24 mouse cellular contexts compared by ENCODE assay signal in genomic region chr5:97202557-97202956, GRCm38 (mm10).
A peak's percentile ranks its signal among the peaks of the same experiment; 100 is the strongest.
DNase-seq lines count a peak whose midpoint lies in the region; ATAC-seq and TF ChIP-seq lines count a peak whose summit lies in the region.
"Had no signal": no experiment of that assay in that cellular context is flagged by ENCODE, and none has a peak within 500 bp of the region (broad histone marks: within the 10 kb centered on the region; RNA-seq: fewer than 3 reads in every experiment).

No protein-coding gene starts in this region.

- H3K36me3 ChIP-seq in ES-Bruce4 (ENCODE audit: control insufficient read depth, insufficient read depth, low read length, poor library complexity, severe bottlenecking) = no peaks in the 10 kb centered on the region
- no peaks in the 10 kb centered on the region for H3K36me3 ChIP-seq in liver, postnatal 0 days (replicated peaks; ENCODE audit: insufficient read depth, low read length)
- no peaks in the 10 kb centered on the region for H3K36me3 ChIP-seq in heart, adult 2 months (ENCODE audit: control insufficient read depth, insufficient read depth, low read length)
- H3K36me3 ChIP-seq in midbrain, embryonic 11.5 days (ENCODE audit: control insufficient read depth, insufficient read depth, low read length) = no peaks in the 10 kb centered on the region
- H3K36me3 ChIP-seq: embryonic facial prominence, embryonic 10.5 days; embryonic facial prominence, embryonic 13.5 days; forebrain, embryonic 12.5 days; forebrain, embryonic 15.5 days; hindbrain, embryonic 12.5 days; hindbrain, embryonic 15.5 days had no signal

- WGBS in liver, postnatal 0 days (ENCODE audit: insufficient replicate concordance) = 60% methylated on average over 3 of the region's 3 CpGs
- 54% methylated on average over 3 of the region's 3 CpGs for WGBS in heart, adult 2 months
- WGBS in midbrain, embryonic 11.5 days = 40% methylated on average over 3 of the region's 3 CpGs

- TF ChIP-seq POLR2A in ES-Bruce4 (IDR thresholded peaks at IDR 0.05; ENCODE audit: insufficient read depth, low read length) = no peak
- no peak for TF ChIP-seq POLR2A in heart, adult 2 months (IDR thresholded peaks at IDR 0.05; ENCODE audit: insufficient read depth, low read depth, low read length)

- no peaks in the 10 kb centered on the region for H3K79me2 ChIP-seq in heart, adult 2 months (replicated peaks; ENCODE audit: control insufficient read depth, insufficient read depth, low read length)

- H3K9me3 ChIP-seq in ES-Bruce4 (replicated peaks; ENCODE audit: control insufficient read depth, insufficient read depth, low read length, poor library complexity, severe bottlenecking) = no peaks in the 10 kb centered on the region
- no peaks in the 10 kb centered on the region for H3K9me3 ChIP-seq in liver, postnatal 0 days (ENCODE audit: low read length)
- H3K9me3 ChIP-seq in midbrain, embryonic 11.5 days (ENCODE audit: control insufficient read depth, low read length) = no peaks in the 10 kb centered on the region
- H3K9me3 ChIP-seq: embryonic facial prominence, embryonic 10.5 days; embryonic facial prominence, embryonic 13.5 days; forebrain, embryonic 12.5 days; forebrain, embryonic 15.5 days; hindbrain, embryonic 12.5 days; hindbrain, embryonic 15.5 days had no signal

- ATAC-seq in liver, postnatal 0 days = no peak
- ATAC-seq in midbrain, embryonic 11.5 days (ENCODE audit: low FRiP score) = no peak
- ATAC-seq: forebrain, embryonic 15.5 days; intestine, postnatal 0 days had no signal

- H3K4me1 ChIP-seq in ES-Bruce4 (ENCODE audit: control insufficient read depth, insufficient read depth, low read length) = peaks cover 2% of the 10 kb centered on the region
- no peaks in the 10 kb centered on the region for H3K4me1 ChIP-seq in liver, postnatal 0 days (ENCODE audit: insufficient read depth)
- no peaks in the 10 kb centered on the region for H3K4me1 ChIP-seq in heart, adult 2 months (ENCODE audit: control insufficient read depth, insufficient read depth, low read length)
- no peaks in the 10 kb centered on the region for H3K4me1 ChIP-seq in midbrain, embryonic 11.5 days (ENCODE audit: control insufficient read depth, insufficient read depth, low read length)
- H3K4me1 ChIP-seq: embryonic facial prominence, embryonic 10.5 days; embryonic facial prominence, embryonic 13.5 days; hindbrain, embryonic 12.5 days; hindbrain, embryonic 15.5 days had no signal

- H3K27me3 ChIP-seq in ES-Bruce4 (ENCODE audit: control insufficient read depth, insufficient read depth, low read length, poor library complexity, severe bottlenecking) = no peaks in the 10 kb centered on the region
- no peaks in the 10 kb centered on the region for H3K27me3 ChIP-seq in liver, postnatal 0 days (ENCODE audit: insufficient read depth, low read length)
- no peaks in the 10 kb centered on the region for H3K27me3 ChIP-seq in heart, adult 2 months (ENCODE audit: control insufficient read depth, insufficient read depth, low read length)
- no peaks in the 10 kb centered on the region for H3K27me3 ChIP-seq in midbrain, embryonic 11.5 days (ENCODE audit: control insufficient read depth, insufficient read depth, low read length)
- H3K27me3 ChIP-seq: CH12.LX; embryonic facial prominence, embryonic 13.5 days; forebrain, embryonic 12.5 days; forebrain, embryonic 15.5 days; hindbrain, embryonic 12.5 days; hindbrain, embryonic 15.5 days had no signal

- no peak overlapping the region for H3K4me3 ChIP-seq in ES-Bruce4 (ENCODE audit: low read depth, low read length)
- no peak overlapping the region for H3K4me3 ChIP-seq in liver, postnatal 0 days (ENCODE audit: low read depth, low read length)
- no peak overlapping the region for H3K4me3 ChIP-seq in heart, adult 2 months
- no peak overlapping the region for H3K4me3 ChIP-seq in midbrain, embryonic 11.5 days (ENCODE audit: low read depth, low read length)
- H3K4me3 ChIP-seq: embryonic facial prominence, embryonic 10.5 days; embryonic facial prominence, embryonic 13.5 days; erythroblast, embryonic 14.5 days; forebrain, embryonic 12.5 days; forebrain, embryonic 15.5 days; hindbrain, embryonic 12.5 days; hindbrain, embryonic 15.5 days had no signal

- H3K27ac ChIP-seq in ES-Bruce4 (ENCODE audit: insufficient read depth, low read length) = peak overlapping the region; percentile 24; the same call in 1 of the 2 replicates
- H3K27ac ChIP-seq in liver, postnatal 0 days (ENCODE audit: low read depth) = no peak overlapping the region
- no peak overlapping the region for H3K27ac ChIP-seq in heart, adult 2 months
- H3K27ac ChIP-seq in midbrain, embryonic 11.5 days (ENCODE audit: low read depth, low read length) = no peak overlapping the region
- H3K27ac ChIP-seq: embryonic facial prominence, embryonic 10.5 days; embryonic facial prominence, embryonic 13.5 days; forebrain, embryonic 12.5 days; forebrain, embryonic 15.5 days; hindbrain, embryonic 12.5 days; hindbrain, embryonic 15.5 days had no signal

- intact Hi-C loops in heart, adult 2 months (cut with DNase I) = no loop called here

- no peak for TF ChIP-seq EP300 in ES-Bruce4 (IDR thresholded peaks at IDR 0.05; ENCODE audit: insufficient read depth, low read depth, low read length)
- no peak for TF ChIP-seq EP300 in liver, postnatal 0 days (IDR thresholded peaks at IDR 0.05; ENCODE audit: low read depth)
- no peak for TF ChIP-seq EP300 in heart, adult 2 months (IDR thresholded peaks at IDR 0.05; ENCODE audit: insufficient read depth, low read depth, low read length)

- no peak overlapping the region for H3K4me2 ChIP-seq in liver, postnatal 0 days (ENCODE audit: low read depth, low read length)
- H3K4me2 ChIP-seq in midbrain, embryonic 11.5 days = no peak overlapping the region
- H3K4me2 ChIP-seq: embryonic facial prominence, embryonic 13.5 days; forebrain, embryonic 12.5 days; forebrain, embryonic 15.5 days; heart, embryonic 11.5 days; hindbrain, embryonic 12.5 days; hindbrain, embryonic 15.5 days had no signal

- H3K9ac ChIP-seq in ES-Bruce4 (ENCODE audit: low read depth, poor library complexity, severe bottlenecking) = no peak overlapping the region
- no peak overlapping the region for H3K9ac ChIP-seq in liver, postnatal 0 days (replicated peaks)
- H3K9ac ChIP-seq in heart, adult 2 months (ENCODE audit: low read depth, low read length) = no peak overlapping the region
- no peak overlapping the region for H3K9ac ChIP-seq in midbrain, embryonic 11.5 days (ENCODE audit: low read length)
- H3K9ac ChIP-seq: embryonic facial prominence, embryonic 13.5 days; forebrain, embryonic 12.5 days; forebrain, embryonic 15.5 days; hindbrain, embryonic 12.5 days; hindbrain, embryonic 15.5 days had no signal

- peak; percentile 69 for DNase-seq in R1 (ENCODE audit: low read depth, low spot score)
- DNase-seq in embryo, embryonic 10.5 days (ENCODE audit: low spot score) = peak; percentile 51
- DNase-seq in mesoderm, embryonic 11.5 days (ENCODE audit: low read depth, low spot score) = peak; percentile 49
- DNase-seq in liver, postnatal 0 days = no peak
- DNase-seq in heart, adult 2 months = no peak
- no peak for DNase-seq in midbrain, embryonic 11.5 days (ENCODE audit: low spot score, missing footprints)
- DNase-seq: adrenal gland, adult 2 months; adrenal gland, postnatal 14 days; B cell, adult 2 months; cerebellum, adult 11-12 months; cerebellum, adult 8-10 months; cerebellum, postnatal 25 days; gastrocnemius, postnatal 25 days had no signal

- TF ChIP-seq CTCF in ES-Bruce4 (IDR thresholded peaks at IDR 0.05; ENCODE audit: low read depth, low read length) = no peak
- no peak for TF ChIP-seq CTCF in liver, postnatal 0 days (IDR thresholded peaks at IDR 0.05; ENCODE audit: low read depth)
- TF ChIP-seq CTCF in heart, adult 2 months (IDR thresholded peaks at IDR 0.05) = no peak

Comparison
In these comparisons a context has a peak if more than half of its experiments do, and no peak if none do; other contexts are left out.
1. DNase-seq: peak in R1 (single experiment), embryo, embryonic 10.5 days (single experiment) and mesoderm, embryonic 11.5 days (single experiment); none in liver, postnatal 0 days (single experiment), heart, adult 2 months (0 of 2) and midbrain, embryonic 11.5 days (single experiment).